Mouse (Mus musculus) MEL (cell line): ENCODE results near the gene Prtn3. TPM values are rescaled to one million over a fixed set of nuclear protein-coding genes. Genes with fewer than 3 reads are reported as not detected.
"Not testable (repeated sequence)": the region's sequence is repeated elsewhere in the genome, so short reads cannot be mapped to it uniquely, and the experiment has no call there.

Experiments used
- DNase-seq: peaks from one replicate; pipeline ENCODE4 v3.0.0; 2011; ENCODE audit warnings: low read depth, low spot score
- H3K27ac ChIP-seq: 2 replicates; pipeline ENCODE4 v1.5.1; 2012; ENCODE audit warnings: low read depth, mild to moderate bottlenecking, control low read depth, low read length, moderate library complexity; ENCODE audit not compliant: control insufficient read depth
- H3K27me3 ChIP-seq, 2 experiments: fragments of 150-350 bp in 1 of 2; sonication (generic) in 1 of 2; 2 replicates each; pipeline ENCODE4 v1.6.1; 2012; ENCODE audit warnings: low read length in 2 of 2, mild to moderate bottlenecking in 2 of 2, improper control_type of control experiment in 1 of 2, moderate library complexity in 1 of 2; ENCODE audit not compliant: insufficient read depth in 2 of 2, control insufficient read depth in 1 of 2
- H3K36me3 ChIP-seq, 2 experiments: 2 replicates each; pipeline ENCODE4 v1.6.1; 2012 to 2014; ENCODE audit warnings: low read length in 2 of 2, improper control_type of control experiment in 1 of 2, inconsistent platforms in 1 of 2, mild to moderate bottlenecking in 1 of 2; ENCODE audit not compliant: insufficient read depth in 2 of 2, control insufficient read depth in 1 of 2
- H3K4me1 ChIP-seq, 2 experiments: fragments of 150-350 bp in 1 of 2; sonication (generic) in 1 of 2; 2 replicates each; pipeline ENCODE4 v1.6.1; 2012; ENCODE audit warnings: low read length in 2 of 2, improper control_type of control experiment in 1 of 2, mild to moderate bottlenecking in 1 of 2; ENCODE audit not compliant: insufficient read depth in 2 of 2, control insufficient read depth in 1 of 2
- H3K4me3 ChIP-seq, 2 experiments: fragments of 150-350 bp in 1 of 2; sonication (generic) in 1 of 2; 2 replicates each; pipeline ENCODE4 v1.5.1; 2012; ENCODE audit warnings: low read depth in 2 of 2, low read length in 2 of 2, mild to moderate bottlenecking in 2 of 2, moderate library complexity in 2 of 2, control low read depth in 1 of 2, improper control_type of control experiment in 1 of 2; ENCODE audit not compliant: control insufficient read depth in 1 of 2, insufficient read depth in 1 of 2
- H3K79me2 ChIP-seq: 2 replicates; pipeline ENCODE4 v1.6.1; 2012; ENCODE audit warnings: mild to moderate bottlenecking, low read length, moderate library complexity; ENCODE audit not compliant: control insufficient read depth, poor library complexity, insufficient read depth
- H3K9ac ChIP-seq: 2 replicates; pipeline ENCODE4 v1.6.1; 2012; ENCODE audit warnings: low read depth, mild to moderate bottlenecking, control low read depth, low read length, moderate library complexity; ENCODE audit not compliant: control insufficient read depth, poor library complexity, severe bottlenecking
- H3K9me3 ChIP-seq: fragments of 150-350 bp; sonication (generic); replicated peaks from 2 replicates; pipeline ENCODE4 v1.6.1; 2012; ENCODE audit warnings: mild to moderate bottlenecking, low read length, improper control_type of control experiment, moderate library complexity; ENCODE audit not compliant: insufficient read depth
- BHLHE40 ChIP-seq: IDR thresholded peaks from 2 replicates; pipeline ENCODE4 v1.6.1; 2012; ENCODE audit warnings: low read depth, mild to moderate bottlenecking, inconsistent platforms, low read length, improper control_type of control experiment, borderline replicate concordance
- CTCF ChIP-seq, 3 experiments: IDR thresholded peaks in 2 of 3; conservative IDR thresholded peaks in 1 of 3; 2 replicates each; pipeline ENCODE4 v1.5.1; 2011 to 2012; ENCODE audit warnings: low read length in 3 of 3, low read depth in 2 of 3, mild to moderate bottlenecking in 2 of 3, improper control_type of control experiment in 1 of 3, inconsistent platforms in 1 of 3, mixed read lengths in 1 of 3, moderate library complexity in 1 of 3; ENCODE audit not compliant: control insufficient read depth in 1 of 3, insufficient read depth in 1 of 3, poor library complexity in 1 of 3, severe bottlenecking in 1 of 3
- E2F4 ChIP-seq: IDR thresholded peaks from 2 replicates; pipeline ENCODE4 v1.6.1; 2011; ENCODE audit warnings: low read depth, low read length, improper control_type of control experiment, borderline replicate concordance
- ELF1 ChIP-seq: IDR thresholded peaks from 2 replicates; pipeline ENCODE4 v1.6.1; 2014; ENCODE audit warnings: low read depth, mild to moderate bottlenecking, inconsistent platforms, low read length, improper control_type of control experiment, moderate library complexity
- ETS1 ChIP-seq: IDR thresholded peaks from 2 replicates; pipeline ENCODE4 v1.6.1; 2012; ENCODE audit warnings: low read depth, mild to moderate bottlenecking, inconsistent platforms, low read length, improper control_type of control experiment, moderate library complexity
- GABPA ChIP-seq: IDR thresholded peaks from 2 replicates; pipeline ENCODE4 v1.6.1; 2012; ENCODE audit warnings: low read depth, mild to moderate bottlenecking, inconsistent platforms, low read length, improper control_type of control experiment, moderate library complexity
- GATA1 ChIP-seq: IDR thresholded peaks from 2 replicates; pipeline ENCODE4 v1.6.1; 2011; ENCODE audit warnings: low read depth, low read length, improper control_type of control experiment
- KAT2A ChIP-seq: conservative IDR thresholded peaks from 2 replicates; pipeline ENCODE4 v1.6.1; 2012; ENCODE audit warnings: low read depth, low read length, improper control_type of control experiment, inconsistent platforms
- MAX ChIP-seq: IDR thresholded peaks from 2 replicates; pipeline ENCODE4 v1.6.1; 2011; ENCODE audit warnings: low read length, improper control_type of control experiment
- MAZ ChIP-seq: IDR thresholded peaks from 2 replicates; pipeline ENCODE4 v1.6.1; 2012; ENCODE audit warnings: low read depth, mild to moderate bottlenecking, inconsistent platforms, low read length, improper control_type of control experiment
- MXI1 ChIP-seq: IDR thresholded peaks from 2 replicates; pipeline ENCODE4 v1.6.1; 2011; ENCODE audit warnings: mild to moderate bottlenecking, low read depth, low read length, improper control_type of control experiment
- MYC ChIP-seq: IDR thresholded peaks from 2 replicates; pipeline ENCODE4 v1.6.1; 2011; ENCODE audit warnings: low read depth, mild to moderate bottlenecking, low read length, improper control_type of control experiment, moderate library complexity
- NELFE ChIP-seq: IDR thresholded peaks from 2 replicates; pipeline ENCODE4 v1.6.1; 2011; ENCODE audit warnings: low read depth, low read length, improper control_type of control experiment
- NRF1 ChIP-seq: IDR thresholded peaks from 2 replicates; pipeline ENCODE4 v1.6.1; 2014; ENCODE audit warnings: low read depth, mild to moderate bottlenecking, inconsistent platforms, low read length, improper control_type of control experiment, moderate library complexity; ENCODE audit not compliant: poor library complexity, insufficient read depth, severe bottlenecking
- POLR2AphosphoS5 ChIP-seq: IDR thresholded peaks from 2 replicates; pipeline ENCODE4 v1.6.1; 2012; ENCODE audit warnings: low read depth, borderline replicate concordance, mild to moderate bottlenecking, inconsistent platforms, low read length, moderate library complexity, mixed read lengths
- RAD21 ChIP-seq: IDR thresholded peaks from 2 replicates; pipeline ENCODE4 v1.6.1; 2011; ENCODE audit warnings: mild to moderate bottlenecking, low read depth, low read length, improper control_type of control experiment
- RCOR1 ChIP-seq: IDR thresholded peaks from 2 replicates; pipeline ENCODE4 v1.6.1; 2012; ENCODE audit warnings: low read depth, mild to moderate bottlenecking, inconsistent platforms, low read length, improper control_type of control experiment
- SIN3A ChIP-seq: IDR thresholded peaks from 2 replicates; pipeline ENCODE4 v1.6.1; 2012; ENCODE audit warnings: low read length, improper control_type of control experiment, inconsistent platforms
- SMC3 ChIP-seq: IDR thresholded peaks from 2 replicates; pipeline ENCODE4 v1.6.1; 2011; ENCODE audit warnings: low read depth, low read length, improper control_type of control experiment
- TAL1 ChIP-seq: IDR thresholded peaks from 2 replicates; pipeline ENCODE4 v1.6.1; 2012; ENCODE audit warnings: mild to moderate bottlenecking, inconsistent platforms, low read length, moderate library complexity, mixed read lengths
- TBP ChIP-seq: IDR thresholded peaks from 2 replicates; pipeline ENCODE4 v1.8.0; 2011; ENCODE audit warnings: low read depth, low read length, improper control_type of control experiment
- ZC3H11A ChIP-seq: IDR thresholded peaks from 2 replicates; pipeline ENCODE4 v1.6.1; 2012; ENCODE audit warnings: low read depth, mild to moderate bottlenecking, inconsistent platforms, low read length, improper control_type of control experiment
- ZMIZ1 ChIP-seq: IDR thresholded peaks from 2 replicates; pipeline ENCODE4 v1.6.1; 2012; ENCODE audit warnings: low read depth, mild to moderate bottlenecking, inconsistent platforms, low read length, improper control_type of control experiment, moderate library complexity
- ZNF384 ChIP-seq: IDR thresholded peaks from 2 replicates; pipeline ENCODE4 v1.6.1; 2012; ENCODE audit warnings: low read depth, mild to moderate bottlenecking, inconsistent platforms, low read length, improper control_type of control experiment
- polyA plus RNA-seq, 2 experiments: library from polyadenylated mRNA; stranded (reverse) in 1 of 2; unstranded in 1 of 2; fragments of >175 nt in 1 of 2; fragments of >200 nt in 1 of 2; gene quantifications; 2 replicates each; pipeline versions ENCODE4 v1.2.1 to v1.2.4; 2012; ENCODE audit warnings: low replicate concordance in 2 of 2, low read depth in 1 of 2; ENCODE audit not compliant: insufficient read length in 2 of 2, insufficient read depth in 1 of 2, missing spikeins in 1 of 2
- total RNA-seq: library from RNA; depleted of rRNA; stranded (reverse); fragments of 300-350 nt; gene quantifications from 2 replicates; pipeline ENCODE4 v1.2.3, GENCODE M21; 2012

The Prtn3 gene
- total and polyA plus RNA-seq, 3 experiments: 11.2 to 31.5 TPM; not detected in 1

DNA sequence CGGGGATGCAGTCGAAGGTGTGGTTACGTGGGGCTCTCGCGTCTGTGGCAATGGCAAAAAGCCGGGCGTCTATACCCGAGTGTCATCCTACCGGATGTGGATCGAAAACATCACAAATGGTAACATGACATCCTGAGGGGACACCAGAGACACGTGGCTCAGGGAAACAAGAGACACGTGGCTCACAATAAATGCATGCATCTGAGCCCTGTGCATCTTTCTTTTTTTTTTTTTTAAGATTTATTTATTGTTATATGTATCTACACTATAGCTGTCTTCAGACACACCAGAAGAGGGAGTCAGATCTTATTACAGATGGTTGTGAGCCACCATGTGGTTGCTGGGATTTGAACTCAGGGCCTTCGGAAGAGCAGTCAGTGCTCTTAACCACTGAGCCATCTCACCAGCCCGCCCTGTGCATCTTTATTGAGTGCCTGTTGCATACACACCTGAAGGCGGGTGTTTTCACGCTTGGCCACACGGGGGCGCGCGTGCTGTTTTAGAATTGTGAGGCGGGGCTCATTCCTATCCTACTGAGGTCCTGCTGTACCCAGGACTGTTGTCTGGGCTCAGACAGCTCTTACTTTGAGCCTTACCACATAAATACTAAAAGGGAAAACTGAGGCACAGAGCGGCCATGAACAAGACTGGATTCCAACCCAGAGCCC is 18.3 kb downstream of the Prtn3 start:
- not testable (repeated sequence) for H3K4me1 ChIP-seq, H3K36me3 ChIP-seq, H3K9ac ChIP-seq, H3K27ac ChIP-seq, H3K79me2 ChIP-seq, H3K9me3 ChIP-seq, H3K4me3 ChIP-seq, H3K27me3 ChIP-seq
- peak; percentile 84 for DNase-seq
- TF ChIP-seq SMC3 (peak; percentile 83), MAX (peak; percentile 26), CTCF (IDR thresholded peaks at IDR 0.05 in 2 of 3, conservative IDR thresholded peaks at IDR 0.05 in 1 of 3; ENCODE audit: control insufficient read depth in 1 of 3, insufficient read depth in 1 of 3, low read depth in 2 of 3, low read length in 3 of 3, poor library complexity in 1 of 3, severe bottlenecking in 1 of 3) (peak; percentile 52 to 94 (median 85)), MXI1 (peak; percentile 49; the same call in 1 of the 2 replicates), ZNF384 (peak; percentile 68), BHLHE40 (0 out of 2 replicates have a peak, but pooled peaks have one; percentile 8), SIN3A (peak; percentile 44; the same call in 1 of the 2 replicates), MAZ (peak; percentile 51; the same call in 1 of the 2 replicates), ZC3H11A (peak; percentile 71), RAD21 (peak; percentile 71), TBP (peak; percentile 95), MYC (peak; percentile 78)

DNA sequence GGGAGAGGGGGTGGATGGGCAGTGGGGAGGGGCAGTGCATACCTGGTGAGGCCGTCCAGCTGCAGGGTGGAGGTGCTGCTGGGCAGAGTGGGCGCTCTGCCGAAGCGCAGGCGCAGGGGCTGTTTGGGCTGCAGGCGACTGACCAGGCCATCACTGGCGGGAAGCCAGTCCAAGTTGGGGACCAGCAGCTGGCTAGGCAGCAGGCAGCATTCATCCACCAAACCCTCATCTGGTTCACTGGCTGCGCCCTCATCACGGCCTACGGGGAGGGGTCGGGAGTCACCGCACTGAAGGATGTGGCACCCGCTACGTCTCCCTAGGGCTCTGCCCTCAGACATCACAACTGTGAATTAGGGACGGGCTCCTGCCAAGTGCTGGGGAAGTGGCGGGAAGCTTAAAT is 22.0 kb downstream of the Prtn3 start:
- TF ChIP-seq ELF1: no peak
- no peak for TF ChIP-seq ETS1
- no peak for TF ChIP-seq KAT2A
- no peak for TF ChIP-seq GABPA
- no peak for TF ChIP-seq CTCF (IDR thresholded peaks at IDR 0.05 in 2 of 3, conservative IDR thresholded peaks at IDR 0.05 in 1 of 3; ENCODE audit: control insufficient read depth in 1 of 3, insufficient read depth in 1 of 3, low read depth in 2 of 3, low read length in 3 of 3, poor library complexity in 1 of 3, severe bottlenecking in 1 of 3)
- TF ChIP-seq E2F4: no peak
- TF ChIP-seq TAL1: no peak
- TF ChIP-seq NELFE: no peak
- TF ChIP-seq GATA1: no peak
- TF ChIP-seq ZMIZ1: no peak
- TF ChIP-seq NRF1: no peak
- TF ChIP-seq RCOR1: no peak
- no peak for TF ChIP-seq POLR2AphosphoS5
- TF ChIP-seq SIN3A: no peak
- Histone ChIP-seq H3K4me3 (no peak overlapping the region), H3K9me3 (no peaks in the 10 kb centered on the region), H3K9ac (no peak overlapping the region), H3K27ac (no peak overlapping the region), H3K79me2 (no peaks in the 10 kb centered on the region), H3K36me3 (no peaks in the 10 kb centered on the region), H3K4me1 (no peaks in the 10 kb centered on the region), H3K27me3 (no peaks in the 10 kb centered on the region)
- DNase-seq: no peak
